Mouse (Mus musculus): Measurements from ENCODE around the gene Tagln2.

- no peak for TF ChIP-seq CTCF (IDR thresholded peaks at IDR 0.05; ENCODE audit: borderline replicate concordance, insufficient read depth, low read depth, low read length)
- TF ChIP-seq POLR2A (IDR thresholded peaks at IDR 0.05; ENCODE audit: borderline replicate concordance, insufficient read depth, low read length), result no peak
Observed at GRCm38 (mm10) chr1:172503111-172503997, 3.5 kb downstream of the Tagln2 start.

Measured in cerebellum, adult 2 months (tissue).